Mouse (Mus musculus) brain, embryonic 14.5 days (tissue): ENCODE results near the gene Sorbs2.

Experiments
- CTCF ChIP-seq: fragments of 200-500 bp; IDR thresholded peaks from 2 replicates; pipeline ENCODE4 v1.5.1; 2012; ENCODE audit warnings: inconsistent platforms, mild to moderate bottlenecking, moderate library complexity, borderline replicate concordance; ENCODE audit not compliant: insufficient read depth, insufficient read length; ENCODE audit errors: extremely low read depth
- POLR2A ChIP-seq: fragments of 200-500 bp; IDR thresholded peaks from 2 replicates; pipeline ENCODE4 v1.6.1; 2012; ENCODE audit warnings: mild to moderate bottlenecking, inconsistent platforms, borderline replicate concordance; ENCODE audit not compliant: poor library complexity, insufficient read depth, insufficient read length, severe bottlenecking; ENCODE audit errors: extremely low read depth

- TF ChIP-seq CTCF (no peak), POLR2A (no peak)
These were observed 77.6 kb downstream of the Sorbs2 start for GRCm38 (mm10) chr8:45585158-45585557.
